Mouse (Mus musculus) T-helper 2 cell (primary cell): Measurements from ENCODE around the gene Amigo2.

Experiments
- in situ Hi-C: fragments of 300-600 bp; cut with MboI, MseI; formaldehyde crosslinking; loops from one replicate; pipeline ENCODE4 v1.15.1; 2025; ENCODE audit warnings: high pct_unique_total_duplicates

The Amigo2 gene

GRCm38 (mm10) chr15:97267094-97267695 is 20.1 kb upstream of the Amigo2 start:
- in situ Hi-C loops: no loop called here

GRCm38 (mm10) chr15:97266236-97266845 is 19.3 kb upstream of the Amigo2 start:
- in situ Hi-C loops: no loop called here

- in situ Hi-C loops: no loop called here
Observed at GRCm38 (mm10) chr15:97262251-97262650, 15.2 kb upstream of the Amigo2 start.

GRCm38 (mm10) chr15:97259968-97260597 is 13.0 kb upstream of the Amigo2 start:
- in situ Hi-C loops: no loop called here

- in situ Hi-C loops: no loop called here
Observed at GRCm38 (mm10) chr15:97259300-97259699, 12.2 kb upstream of the Amigo2 start.

GRCm38 (mm10) chr15:97258483-97259230 is 11.6 kb upstream of the Amigo2 start:
- in situ Hi-C loops: no loop called here

GRCm38 (mm10) chr15:97257206-97257775 is 10.2 kb upstream of the Amigo2 start:
- in situ Hi-C loops: no loop called here

GRCm38 (mm10) chr15:97256411-97256810 is 9.3 kb upstream of the Amigo2 start:
- in situ Hi-C loops: no loop called here

GRCm38 (mm10) chr15:97255800-97256199 is 8.7 kb upstream of the Amigo2 start:
- in situ Hi-C loops: no loop called here

GRCm38 (mm10) chr15:97254375-97254774 is 7.3 kb upstream of the Amigo2 start:
- in situ Hi-C loops: loop anchor here (5.0 kb wide), 1 partner anchor 408 kb away; no protein-coding TSS in a partner anchor

- in situ Hi-C loops: loop anchor here (5.0 kb wide), 1 partner anchor 410 kb away; no protein-coding TSS in a partner anchor
Observed at GRCm38 (mm10) chr15:97252493-97253034, 5.5 kb upstream of the Amigo2 start.

- in situ Hi-C loops: no loop called here
Observed at GRCm38 (mm10) chr15:97249322-97249721, 2.2 kb upstream of the Amigo2 start.

GRCm38 (mm10) chr15:97248296-97248695 is 1.2 kb upstream of the Amigo2 start:
- in situ Hi-C loops: no loop called here

GRCm38 (mm10) chr15:97247791-97248161 is 689 bp upstream of the Amigo2 start:
- in situ Hi-C loops: no loop called here

- in situ Hi-C loops: no loop called here
Observed at GRCm38 (mm10) chr15:97246256-97246655, 831 bp downstream of the Amigo2 start.

GRCm38 (mm10) chr15:97245392-97245791 is 1.7 kb downstream of the Amigo2 start:
- in situ Hi-C loops: no loop called here

- in situ Hi-C loops: loop anchor here (5.0 kb wide), 1 partner anchor 345 kb away; no protein-coding TSS in a partner anchor
Observed at GRCm38 (mm10) chr15:97236943-97237342, 10.1 kb downstream of the Amigo2 start.

GRCm38 (mm10) chr15:97235183-97235582 is 11.9 kb downstream of the Amigo2 start:
- in situ Hi-C loops: loop anchor here (5.0 kb wide), 1 partner anchor 347 kb away; no protein-coding TSS in a partner anchor

- in situ Hi-C loops: no loop called here
Observed at GRCm38 (mm10) chr15:97234076-97234475, 13.0 kb downstream of the Amigo2 start.

- in situ Hi-C loops: no loop called here
Observed at GRCm38 (mm10) chr15:97229494-97230077, 17.5 kb downstream of the Amigo2 start.

GRCm38 (mm10) chr15:97224003-97224402 is 23.1 kb downstream of the Amigo2 start:
- in situ Hi-C loops: no loop called here
